Mouse (Mus musculus) urinary bladder, postnatal 4 days (tissue): ENCODE measurements around the gene Atxn10.

Experiments
- DNase-seq, 2 experiments: peaks; one replicate each; pipeline ENCODE4 v3.0.0; 2021 to 2022; ENCODE audit warnings: low spot score in 2 of 2

Atxn10 gene

GRCm38 (mm10) chr15:85404739-85405138 is 68.7 kb downstream of the Atxn10 start:
- DNase-seq, result no peak

DNA sequence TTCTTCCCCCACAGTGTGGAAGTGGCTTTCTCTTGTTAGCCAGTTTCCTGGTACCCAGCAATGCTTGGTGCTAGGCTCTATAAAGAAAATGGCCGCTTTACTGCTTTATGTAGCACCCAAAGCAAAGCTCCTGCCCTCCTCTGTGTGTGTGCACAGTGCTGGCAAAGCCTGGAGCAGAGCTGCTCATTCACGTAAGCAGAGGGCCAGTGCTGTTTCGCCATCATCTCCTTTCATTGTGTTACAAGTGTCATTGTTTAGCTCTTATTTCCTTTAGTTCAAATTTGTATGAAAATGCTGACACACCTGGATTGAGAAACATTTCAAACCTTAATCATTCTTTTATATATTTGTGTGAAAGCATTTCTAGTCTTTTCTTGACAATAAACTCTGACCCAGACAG is 69.5 kb downstream of the Atxn10 start:
- no peak for DNase-seq

GRCm38 (mm10) chr15:85406846-85407245 is 70.8 kb downstream of the Atxn10 start:
- no peak for DNase-seq

DNA sequence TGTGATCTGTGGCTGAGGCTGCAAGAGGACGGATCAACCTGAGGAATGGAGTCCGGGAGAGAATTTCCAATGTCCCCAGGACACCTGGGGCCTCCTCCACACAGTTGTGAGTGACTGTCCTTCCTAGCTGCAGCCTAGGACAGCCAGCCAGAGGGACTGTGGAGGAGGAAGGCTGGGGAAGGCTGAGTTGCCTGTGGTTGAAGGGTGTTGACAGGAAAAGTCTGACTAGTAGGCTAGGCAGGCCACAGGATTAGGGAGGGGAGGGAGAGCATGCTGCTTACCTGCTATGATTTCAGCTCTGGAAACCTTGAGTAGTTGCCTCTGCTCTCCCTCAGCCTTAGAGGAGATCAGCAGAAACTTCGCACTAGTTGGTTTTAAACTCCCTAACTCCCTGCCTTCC is 71.3 kb downstream of the Atxn10 start:
- no peak for DNase-seq

DNA sequence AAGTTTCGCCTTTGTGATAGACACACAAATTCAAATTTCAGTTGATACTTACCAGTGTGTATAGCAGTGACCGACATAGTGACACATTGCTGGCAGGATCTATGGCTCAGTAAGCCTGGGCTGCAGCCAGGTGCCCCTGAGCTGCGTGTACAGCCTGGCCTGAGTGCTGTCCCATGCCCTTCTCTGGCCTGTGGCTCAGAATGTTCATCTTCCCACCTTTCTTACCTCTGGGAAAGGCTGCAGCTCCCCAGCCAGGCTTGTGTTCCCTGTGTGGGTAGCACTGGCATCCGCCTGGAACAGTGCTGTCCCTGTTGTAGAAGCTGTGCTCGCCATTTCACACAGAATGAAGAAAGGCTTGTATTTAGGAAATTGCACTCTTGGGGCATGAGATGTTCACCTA is 72.7 kb downstream of the Atxn10 start:
- no peak for DNase-seq

DNA sequence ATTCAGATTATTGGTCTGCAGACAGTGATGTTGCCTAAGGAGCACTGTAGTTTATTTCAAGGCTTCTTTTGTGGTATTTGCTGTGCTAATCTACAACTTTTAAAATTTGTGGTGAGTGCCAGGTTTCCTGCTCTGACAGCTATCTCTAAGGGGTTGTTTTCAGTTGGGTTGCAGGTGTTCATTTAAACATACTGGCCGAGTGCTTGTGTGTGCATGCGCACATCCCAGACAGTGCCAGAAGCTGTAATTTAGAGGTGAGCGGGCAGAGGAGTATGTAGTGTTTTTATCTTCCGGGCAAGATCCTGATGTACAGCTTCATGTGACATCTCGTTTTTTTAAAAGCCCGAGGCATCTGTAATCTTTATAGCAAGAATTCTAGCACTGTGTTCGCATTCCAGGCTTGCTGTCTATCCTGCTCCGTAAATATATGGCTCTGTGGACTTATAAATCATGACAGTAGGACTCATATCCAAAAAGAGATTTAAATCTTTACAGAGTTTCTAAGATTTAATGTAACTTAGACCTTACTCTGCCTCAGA is 73.3 kb downstream of the Atxn10 start:
- no peak for DNase-seq

DNA sequence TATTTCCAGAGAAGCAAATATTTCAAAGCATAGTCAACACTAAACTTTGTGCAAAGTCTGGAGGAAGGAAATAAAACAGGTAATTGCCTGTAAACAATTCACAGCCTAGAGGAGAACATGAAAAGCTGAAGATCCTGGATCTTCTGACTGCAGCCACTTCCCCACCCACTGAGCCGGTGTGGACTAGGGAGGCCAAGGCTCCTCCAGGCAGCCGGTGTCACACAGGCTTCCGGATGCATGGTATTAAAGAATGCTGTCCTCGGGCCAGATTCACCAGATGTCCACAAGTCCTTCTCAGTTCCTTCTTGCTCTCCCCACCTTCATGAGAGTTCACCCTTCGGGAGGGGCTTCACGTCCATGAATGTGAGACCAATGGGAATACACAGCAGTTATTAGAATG is 73.8 kb downstream of the Atxn10 start:
- no peak for DNase-seq

DNA sequence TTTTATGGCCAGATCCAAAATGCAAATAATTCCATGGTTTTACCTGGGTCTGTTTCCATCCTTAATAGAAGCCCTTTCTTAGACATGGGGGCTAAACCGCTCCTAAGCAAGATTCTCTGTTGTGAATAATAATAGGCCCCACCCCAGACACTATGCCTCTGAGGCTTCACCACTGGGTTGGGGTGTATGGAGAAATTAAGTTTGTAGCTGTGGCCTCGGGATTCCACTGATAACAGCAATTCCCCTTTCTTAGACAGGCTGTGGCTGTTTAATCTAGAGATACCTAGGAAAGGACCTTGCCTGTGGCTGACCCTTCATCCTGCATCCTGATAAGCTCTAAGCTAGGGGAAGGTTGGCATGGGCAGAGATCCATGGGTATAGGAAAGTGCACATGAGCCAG is 78.6 kb downstream of the Atxn10 start:
- no peak for DNase-seq

DNA sequence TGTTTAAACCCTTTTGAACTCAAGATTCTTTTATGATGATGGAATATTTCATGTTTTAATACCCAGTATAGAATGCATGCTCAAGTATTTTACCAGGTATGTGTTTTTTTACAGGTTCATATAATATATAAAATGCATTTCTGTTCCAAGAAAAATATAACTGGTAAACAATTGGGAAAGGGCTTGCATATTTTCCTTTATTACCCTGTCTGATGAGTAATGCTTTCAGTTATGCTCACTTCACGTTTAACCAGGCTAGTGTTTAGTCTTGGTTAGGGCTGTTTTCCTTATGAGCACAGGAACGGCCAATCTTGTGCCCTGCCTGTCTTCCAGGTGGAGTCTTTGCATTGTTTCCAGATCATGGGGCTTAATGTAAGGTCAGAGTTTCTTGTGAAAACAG is 84.6 kb downstream of the Atxn10 start:
- DNase-seq, result no peak

DNA sequence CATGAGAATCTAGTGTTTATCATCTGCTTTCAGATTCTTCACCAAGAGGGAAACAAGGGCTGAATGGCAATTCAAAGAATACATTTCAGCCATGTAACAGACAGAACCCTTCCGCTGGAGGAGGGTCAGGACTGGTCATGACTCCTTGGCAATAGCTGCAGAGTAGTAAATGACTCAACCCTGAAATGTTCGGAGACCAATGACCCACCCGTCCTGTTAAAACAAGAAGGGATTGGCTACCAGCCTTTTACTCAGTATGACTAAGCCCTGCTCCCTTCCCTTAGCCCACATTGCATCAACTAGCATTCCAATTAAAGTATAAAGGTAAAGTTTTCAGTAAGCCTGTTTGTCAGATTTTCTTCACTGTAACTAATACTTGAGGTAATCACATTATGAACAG is 88.2 kb downstream of the Atxn10 start:
- DNase-seq, result peak in 1 of 2 experiments; percentile 44

GRCm38 (mm10) chr15:85428140-85428539 is 92.1 kb downstream of the Atxn10 start:
- peak in 1 of 2 experiments; percentile 49 for DNase-seq

DNA sequence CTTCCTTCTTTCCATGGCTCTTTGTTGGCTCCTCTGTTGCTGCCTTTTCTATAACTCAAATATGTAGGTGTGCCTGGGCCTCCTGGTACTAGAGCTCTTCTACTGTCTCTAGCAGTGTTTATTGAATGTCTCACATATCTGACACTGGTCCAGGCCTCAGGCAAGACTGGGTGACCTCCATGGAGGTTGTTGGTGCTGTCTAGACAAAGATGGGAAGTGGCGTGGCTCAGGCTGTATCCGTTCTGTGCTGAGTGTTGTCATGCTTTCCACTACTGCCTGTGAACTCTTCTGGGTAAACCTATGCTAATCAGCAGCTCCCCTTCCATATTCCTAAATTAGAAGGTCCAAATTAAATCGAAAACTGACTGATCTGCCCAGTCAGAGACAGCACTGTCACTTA is 106.5 kb downstream of the Atxn10 start:
- no peak for DNase-seq

DNA sequence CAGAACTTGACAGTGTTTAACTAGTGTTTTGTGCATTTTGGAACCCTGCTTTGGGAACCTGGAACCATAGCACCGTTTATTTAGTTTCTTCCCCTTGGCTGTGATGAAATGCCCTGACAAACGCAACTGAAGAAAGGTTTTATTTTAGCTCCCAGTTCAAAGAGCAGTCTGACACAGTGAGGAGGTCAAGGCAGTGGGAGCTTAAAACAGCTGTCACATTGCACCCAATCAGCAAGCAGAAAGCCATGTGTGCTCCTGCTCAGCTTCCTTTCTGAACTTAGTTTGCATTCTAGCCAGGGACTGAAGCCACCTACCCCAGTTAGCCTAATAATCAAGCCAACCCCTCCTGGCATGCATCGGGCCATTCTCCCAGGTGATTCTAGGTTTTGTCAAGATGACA is 110.6 kb downstream of the Atxn10 start:
- DNase-seq, result no peak

DNA sequence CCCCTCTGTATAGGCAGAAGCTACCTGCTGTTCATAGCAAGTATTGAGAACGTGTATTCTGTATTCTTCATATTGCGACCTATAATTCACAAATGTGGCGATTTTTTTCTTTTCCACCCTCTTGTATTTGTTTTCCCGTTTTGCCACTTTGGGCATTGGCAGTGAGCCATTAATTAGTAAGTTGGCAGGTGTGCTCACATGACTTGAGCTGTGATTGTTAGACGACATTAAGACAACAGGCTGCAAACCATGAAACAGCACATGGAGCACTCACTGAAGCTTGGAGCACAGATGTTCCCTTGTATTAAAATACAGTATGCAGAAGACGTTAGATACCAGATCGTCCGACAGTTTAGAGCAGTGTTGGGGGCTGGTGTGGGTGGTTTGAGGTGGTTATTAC is 120.8 kb downstream of the Atxn10 start:
- DNase-seq, result no peak

DNA sequence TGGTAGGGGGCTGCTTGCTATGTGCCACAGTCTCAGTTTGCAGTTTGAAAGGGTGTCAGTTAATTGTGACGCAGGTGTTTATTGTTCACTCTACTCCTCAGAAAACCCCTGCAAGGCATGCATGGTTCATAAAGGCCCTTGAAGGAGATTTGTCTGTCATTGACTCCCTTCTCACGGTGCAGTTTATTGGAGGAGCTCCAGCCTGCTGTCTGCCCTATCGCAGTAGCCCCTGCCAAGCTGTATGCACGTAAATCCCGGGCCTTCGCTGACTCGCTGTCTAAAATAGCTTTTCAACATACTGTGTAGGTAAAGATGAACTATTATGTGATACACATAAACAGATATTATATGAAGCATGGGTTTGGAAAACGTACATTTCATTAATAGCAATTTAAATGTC is 121.8 kb downstream of the Atxn10 start:
- no peak for DNase-seq

GRCm38 (mm10) chr15:85458631-85459082 is 122.6 kb downstream of the Atxn10 start:
- no peak for DNase-seq

- DNase-seq, result no peak
These were observed 125.5 kb downstream of the Atxn10 start for GRCm38 (mm10) chr15:85461541-85461940.

- DNase-seq, result no peak
These were observed 126.1 kb downstream of the Atxn10 start for GRCm38 (mm10) chr15:85462138-85462537.

DNA sequence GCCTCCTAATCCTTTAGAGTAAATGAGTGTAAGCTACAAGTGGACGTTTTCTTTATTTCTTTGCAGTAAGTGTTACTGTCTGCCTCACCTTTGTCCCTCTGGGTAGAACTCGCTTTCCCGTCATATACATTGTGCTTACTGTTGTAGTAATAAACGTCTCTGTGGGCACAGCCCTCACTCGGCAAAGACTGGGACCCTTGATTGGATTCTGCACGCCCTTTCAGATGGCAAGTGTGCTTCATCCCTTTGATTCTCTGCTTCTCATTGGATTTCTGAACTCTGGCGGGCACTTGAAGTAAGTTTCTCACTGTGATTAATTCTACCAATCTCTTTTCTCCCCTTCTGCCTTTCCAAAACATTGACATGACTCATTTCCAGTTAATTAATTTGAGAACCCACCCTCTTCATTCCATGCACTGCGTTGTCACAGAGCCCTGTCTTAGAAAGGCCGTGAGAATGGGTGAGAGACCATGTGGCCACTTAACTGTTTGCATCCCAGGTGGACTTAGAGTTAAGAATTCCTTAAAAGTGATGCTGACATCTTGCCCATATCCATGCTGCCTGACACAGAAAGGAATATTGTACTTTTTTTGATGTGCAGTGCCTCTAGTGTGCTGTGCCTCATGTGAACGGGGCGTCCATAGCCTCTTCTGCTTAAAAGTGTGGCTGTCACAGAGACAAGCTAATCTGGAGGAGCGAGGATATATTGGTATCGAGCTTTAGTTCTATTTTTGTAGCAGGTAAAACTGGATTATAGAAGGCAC is 127.2 kb downstream of the Atxn10 start:
- no peak for DNase-seq

DNA sequence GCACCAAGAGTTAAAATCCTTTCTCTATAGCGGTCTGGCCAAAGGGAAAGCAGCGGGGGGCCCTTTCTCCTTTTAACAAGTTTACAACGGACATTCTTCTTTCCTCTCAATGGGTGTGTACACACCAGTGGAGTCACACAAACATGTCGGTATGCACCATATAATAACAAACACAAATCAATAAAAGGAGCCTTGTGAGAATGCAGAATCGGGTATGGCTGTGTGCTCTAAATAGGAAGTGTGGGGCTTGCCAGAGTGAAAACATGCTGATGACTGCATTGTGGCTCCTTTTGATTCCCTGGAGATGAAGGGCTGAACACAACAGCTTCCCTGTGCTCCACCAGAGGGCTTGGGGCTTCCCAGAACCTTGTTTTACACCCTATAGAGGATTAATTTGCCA is 128.1 kb downstream of the Atxn10 start:
- no peak for DNase-seq

DNA sequence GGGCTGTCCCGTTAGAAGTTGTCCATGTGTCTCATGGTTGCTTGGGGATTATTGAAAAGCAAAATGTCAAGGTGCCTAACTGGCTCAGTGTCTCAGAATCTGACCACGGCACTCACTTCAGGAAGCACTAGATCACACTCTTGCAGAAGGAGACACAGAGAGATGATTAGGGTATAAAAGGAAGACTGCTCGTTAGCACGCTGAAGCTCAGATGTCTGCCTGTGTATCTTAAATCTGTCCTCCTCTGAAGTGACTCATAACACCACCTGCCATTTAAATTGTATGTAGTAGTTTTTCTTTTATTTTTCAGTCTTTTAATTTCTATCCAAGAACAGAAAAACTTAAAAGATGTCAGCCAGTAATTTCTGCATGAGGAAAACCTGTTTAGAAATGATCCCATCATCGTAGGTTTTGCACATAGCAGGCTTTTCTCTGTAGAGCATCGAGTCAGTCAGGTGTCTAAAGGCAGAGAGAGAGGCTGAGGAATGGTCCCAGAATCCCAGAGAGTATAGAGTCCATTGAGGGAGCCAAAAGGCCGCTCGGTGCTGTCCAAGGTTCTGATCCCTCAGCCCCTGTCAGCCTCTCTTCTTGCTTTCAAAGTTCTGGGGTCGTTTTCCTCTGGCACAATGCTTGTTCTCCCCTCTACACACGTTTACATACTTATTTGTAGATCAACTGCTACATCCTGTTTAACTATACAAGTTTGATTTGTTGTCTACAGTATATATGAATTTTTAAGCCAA is 128.9 kb downstream of the Atxn10 start:
- no peak for DNase-seq

DNA sequence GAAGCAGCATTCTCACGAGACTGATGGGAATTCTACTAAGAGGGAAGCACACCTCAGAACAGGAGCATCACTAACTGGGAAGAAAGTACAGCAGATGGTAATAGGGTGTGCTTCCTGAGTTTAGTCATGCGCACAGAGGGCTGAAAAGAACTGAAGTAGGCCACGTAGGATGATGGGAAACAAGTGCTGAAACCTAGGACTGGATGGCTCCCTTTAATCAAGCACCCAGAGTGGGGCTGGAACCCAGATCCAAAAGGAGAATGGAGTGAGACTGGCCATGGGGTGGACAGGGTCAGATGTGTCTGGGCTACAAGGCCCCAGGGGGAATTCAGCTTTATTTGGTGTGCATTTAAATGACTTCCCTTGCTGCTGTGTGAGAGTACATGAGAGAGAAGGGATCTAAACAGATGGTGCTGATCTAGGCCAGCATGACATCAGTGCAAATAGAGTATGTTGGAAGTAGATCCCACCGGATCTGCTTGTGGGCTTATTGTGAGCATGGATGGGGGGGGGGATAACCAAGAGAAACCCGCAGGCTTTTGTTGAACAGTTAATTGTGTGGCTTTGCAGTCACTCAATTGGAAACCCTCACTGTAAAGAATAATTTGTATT is 130.5 kb downstream of the Atxn10 start:
- no peak for DNase-seq

DNA sequence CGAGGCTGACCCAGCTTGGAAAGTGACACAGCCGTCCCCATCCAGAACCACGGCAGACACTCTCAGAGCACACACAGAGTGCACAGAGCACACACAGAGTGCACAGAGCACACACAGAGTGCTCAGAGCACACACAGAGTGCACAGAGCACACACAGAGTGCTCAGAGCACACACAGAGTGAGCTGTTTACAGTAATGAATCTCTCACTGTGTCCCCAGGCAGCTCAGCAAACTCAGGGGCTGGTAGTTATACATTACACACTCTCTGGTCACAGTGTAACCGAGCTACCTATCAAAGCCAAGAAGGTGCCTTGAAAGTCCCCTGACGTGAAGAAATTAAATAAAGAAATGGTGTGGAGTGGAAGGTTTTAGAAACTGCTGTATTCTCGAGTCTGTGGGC is 133.4 kb downstream of the Atxn10 start:
- DNase-seq, result no peak
